Mouse (Mus musculus): ENCODE results near the gene Gm10600. TPM values are rescaled to one million over a fixed set of nuclear protein-coding genes. Genes with fewer than 3 reads are reported as not detected.

The Gm10600 gene
- not detected in 2 replicates for polyA plus RNA-seq (2012; rRNA removed)

GRCm38 (mm10) chr4:42240339-42240738, at the start of gene Gm10600:
Gene Gm10600, plus strand, starts transcription at chr4:42240639.

GRCm38 (mm10) chr4:42255467-42255866, 15.0 kb downstream of the Gm10600 start, which contains the start of gene Ccl21b:
Gene Ccl21b, plus strand, starts transcription at chr4:42255767.

Other genes with a start within 250 kb of the Gm10600 start
- gene Gm21093, start 205.9 kb upstream of the Gm10600 start, polyA plus RNA-seq (2012; rRNA removed): not detected in 2 replicates
- gene Gm3893, start 149.4 kb upstream of the Gm10600 start, polyA plus RNA-seq (2012; rRNA removed): not detected in 2 replicates
- not detected in 2 replicates for gene Gm13304, start 125.8 kb upstream of the Gm10600 start, polyA plus RNA-seq (2012; rRNA removed)
- gene Gm13306, start 87.2 kb upstream of the Gm10600 start, polyA plus RNA-seq (2012; rRNA removed): not detected in 2 replicates
- gene Gm13305, start 72.0 kb upstream of the Gm10600 start, polyA plus RNA-seq (2012; rRNA removed): 0.07 TPM in 1 of 2 replicates, not detected in the other
- gene Ccl21b, start 15.1 kb downstream of the Gm10600 start, polyA plus RNA-seq (2012; rRNA removed): not detected in 2 replicates
- not detected in 2 replicates for gene Gm21953, start 53.6 kb downstream of the Gm10600 start, polyA plus RNA-seq (2012; rRNA removed)
- not detected in 2 replicates for gene Fam205a3, start 77.7 kb downstream of the Gm10600 start, polyA plus RNA-seq (2012; rRNA removed)
- gene Gm21586, start 198.7 kb downstream of the Gm10600 start, polyA plus RNA-seq (2012; rRNA removed): not detected in 2 replicates
- 0.02 and 0.06 TPM in 2 replicates for gene Gm2163, start 226.1 kb downstream of the Gm10600 start, polyA plus RNA-seq (2012; rRNA removed)